Mouse (Mus musculus): ENCODE data around the gene Sec16b. TPM values are rescaled to one million over a fixed set of nuclear protein-coding genes. Genes with fewer than 3 reads are reported as not detected.

Sec16b gene
- polyA plus RNA-seq, 2 experiments from 2014 or later = 0.78 to 0.90 TPM

DNA sequence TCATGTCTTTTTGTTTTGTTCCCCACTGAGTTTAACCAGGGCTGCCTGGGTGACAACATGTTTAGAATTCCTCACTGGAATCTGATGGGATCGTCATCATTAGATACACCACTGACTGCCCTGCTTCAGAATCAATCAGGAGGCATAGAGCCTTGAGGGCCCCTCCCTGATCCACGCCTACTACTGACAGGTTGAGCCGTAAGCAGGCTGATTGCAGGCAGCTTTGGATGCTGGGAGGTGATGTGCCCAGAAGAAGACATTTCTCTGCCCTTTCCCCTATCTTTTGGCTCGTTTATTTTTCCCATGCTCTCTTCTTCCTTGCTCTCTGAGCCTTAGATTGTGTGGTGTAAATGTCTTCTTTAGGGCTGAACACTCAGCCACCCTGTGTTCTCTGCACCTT lies 7.8 kb downstream of the Sec16b start:
- ATAC-seq = no peak

DNA sequence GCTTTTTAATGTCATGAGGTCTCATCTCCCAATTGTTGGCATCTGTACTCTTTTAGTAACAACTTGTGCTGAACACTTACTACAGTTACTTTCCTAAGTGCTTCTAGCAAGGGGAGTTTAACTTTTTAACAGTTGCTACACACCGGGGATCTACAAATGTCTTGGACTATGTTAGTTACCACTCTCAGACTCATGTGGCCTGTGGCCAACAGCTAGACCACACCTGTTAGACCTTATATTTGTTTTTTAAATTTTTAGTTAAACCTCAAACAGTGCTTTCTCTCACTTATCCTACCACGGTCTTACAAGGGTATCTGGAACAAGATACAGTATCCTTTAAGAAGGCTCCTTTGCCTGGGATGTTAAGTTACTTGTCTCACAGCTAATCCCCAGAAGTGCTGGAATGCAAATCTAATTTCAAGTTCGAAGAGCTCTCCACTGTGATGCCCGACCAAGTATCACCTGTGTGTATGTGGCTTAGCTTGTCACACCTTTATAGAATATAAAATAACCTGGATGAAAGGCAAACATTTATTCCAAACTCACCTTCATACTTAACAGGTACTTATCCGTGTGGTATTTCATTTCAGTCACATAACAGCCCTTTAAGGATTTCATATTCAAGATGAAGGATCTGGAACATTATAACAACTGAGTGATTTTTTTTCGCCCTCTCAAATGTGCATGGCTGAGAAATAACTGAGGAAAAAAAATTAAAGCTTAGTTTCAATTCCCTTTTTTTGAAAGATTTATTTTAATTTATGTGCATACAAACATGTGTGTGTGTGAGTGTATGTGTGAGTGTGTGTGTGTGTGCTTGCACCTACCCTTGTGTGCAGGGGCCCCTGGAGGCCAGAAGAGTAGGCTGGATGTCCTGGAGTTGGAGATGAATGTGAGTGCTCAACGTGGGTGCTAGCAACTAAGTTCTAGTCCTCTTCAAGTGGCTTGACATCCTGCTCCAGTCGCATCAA lies 10.6 kb downstream of the Sec16b start:
- no peak for ATAC-seq

GRCm38 (mm10) chr1:157518111-157518523 lies 11.6 kb downstream of the Sec16b start:
- no peak for ATAC-seq

GRCm38 (mm10) chr1:157519396-157519795 lies 12.9 kb downstream of the Sec16b start:
- ATAC-seq = no peak

- no peak for ATAC-seq
These were observed 15.8 kb downstream of the Sec16b start for GRCm38 (mm10) chr1:157522322-157522721.

- no peak for ATAC-seq
These were observed 18.2 kb downstream of the Sec16b start for GRCm38 (mm10) chr1:157524775-157525174.

- ATAC-seq = no peak
These were observed 19.3 kb downstream of the Sec16b start for GRCm38 (mm10) chr1:157525692-157526354.

GRCm38 (mm10) chr1:157526625-157527024 lies 20.1 kb downstream of the Sec16b start:
- ATAC-seq = no peak

DNA sequence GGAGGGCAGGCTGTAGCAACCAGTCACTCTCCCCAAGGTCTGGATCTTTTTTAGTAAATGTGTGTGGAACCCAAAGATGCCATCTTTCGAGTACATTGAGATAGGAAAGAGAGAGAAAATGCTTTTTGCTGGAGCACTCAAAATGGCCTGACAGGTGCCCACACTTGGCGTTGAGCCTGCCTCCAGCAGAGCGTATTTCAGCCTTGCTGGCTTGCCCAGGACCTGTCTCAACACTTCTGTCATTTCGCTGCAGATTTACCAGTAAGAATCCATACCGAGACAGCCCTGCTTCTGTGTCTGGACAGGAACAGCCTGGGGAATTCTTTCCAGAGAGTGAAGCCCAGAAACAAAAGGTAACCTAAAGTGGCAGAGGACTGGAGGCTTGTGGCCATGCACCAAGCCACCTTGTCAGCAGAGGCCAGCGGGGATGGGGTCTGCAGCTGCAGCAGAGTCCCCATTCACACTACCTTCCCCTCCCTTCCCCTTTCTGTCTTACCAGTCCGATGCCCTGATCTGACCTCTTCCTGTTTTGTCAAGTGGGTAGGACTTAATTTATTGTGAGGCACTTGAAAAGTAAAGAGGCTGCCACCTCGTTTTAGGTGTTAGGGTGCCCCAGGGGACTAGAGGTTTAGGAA lies 26.4 kb downstream of the Sec16b start:
- no peak for ATAC-seq

DNA sequence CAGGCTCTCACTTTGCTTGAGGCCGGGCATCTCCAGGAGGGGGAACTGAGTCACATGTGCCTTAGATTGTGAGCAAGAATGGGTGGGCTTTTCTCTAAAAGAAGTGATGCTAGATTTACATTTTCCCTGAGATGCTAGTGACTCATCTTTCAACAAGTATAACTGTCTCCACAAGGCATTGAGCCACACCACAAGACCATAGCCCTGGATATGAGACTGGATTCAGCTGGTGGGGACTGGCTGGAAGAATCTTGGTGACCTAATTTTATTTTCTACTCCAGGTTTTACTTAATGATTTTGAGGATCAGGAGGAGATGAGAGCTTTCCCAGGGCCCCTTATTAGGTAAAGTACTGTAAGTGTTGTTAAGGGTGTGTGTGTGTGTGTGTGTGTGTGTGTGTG lies 29.0 kb downstream of the Sec16b start:
- no peak for ATAC-seq

- ATAC-seq = no peak
These were observed 29.9 kb downstream of the Sec16b start for GRCm38 (mm10) chr1:157536471-157536870.

- ATAC-seq = no peak
These were observed 31.1 kb downstream of the Sec16b start for GRCm38 (mm10) chr1:157537636-157538035.

DNA sequence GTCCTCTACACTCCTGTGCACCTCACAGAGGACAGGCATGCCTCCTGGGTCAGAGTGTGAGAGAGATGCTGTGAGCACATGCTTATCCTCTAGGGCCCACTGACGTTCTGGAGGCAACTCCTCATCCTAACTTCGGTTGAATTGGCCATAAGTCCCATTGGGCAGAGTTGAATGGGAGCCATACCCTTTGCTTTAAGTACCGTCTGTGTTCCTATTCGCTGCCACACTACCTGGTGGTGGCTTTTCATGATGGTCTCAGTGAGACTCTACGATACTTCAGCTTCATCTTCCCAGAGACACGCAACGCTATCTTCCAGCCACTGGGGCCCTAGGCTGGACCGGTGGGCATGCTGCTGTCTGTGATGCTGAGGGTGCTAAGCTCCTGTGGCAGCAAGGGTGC lies 38.5 kb downstream of the Sec16b start:
- no peak for ATAC-seq

GRCm38 (mm10) chr1:157547658-157548057 lies 41.1 kb downstream of the Sec16b start:
- ATAC-seq = no peak

DNA sequence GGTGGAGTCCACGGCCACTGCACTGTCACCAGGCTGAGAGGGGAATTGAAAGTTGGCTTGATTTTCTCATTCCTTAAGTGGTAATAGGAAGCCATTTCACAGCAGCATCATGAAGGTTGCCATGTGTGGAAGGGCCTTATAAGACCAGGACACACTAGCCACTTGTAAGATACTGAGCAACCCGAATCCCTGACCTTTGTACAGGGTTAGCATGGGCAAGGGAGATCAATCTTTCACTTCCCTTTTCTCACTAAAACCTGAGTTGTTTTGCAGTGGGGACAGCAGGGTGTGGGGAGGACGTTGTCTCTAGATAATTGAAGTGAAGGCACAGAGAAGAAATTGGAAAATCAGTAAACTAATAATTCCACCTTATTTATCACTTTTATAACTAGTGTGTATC lies 43.2 kb downstream of the Sec16b start:
- no peak for ATAC-seq

DNA sequence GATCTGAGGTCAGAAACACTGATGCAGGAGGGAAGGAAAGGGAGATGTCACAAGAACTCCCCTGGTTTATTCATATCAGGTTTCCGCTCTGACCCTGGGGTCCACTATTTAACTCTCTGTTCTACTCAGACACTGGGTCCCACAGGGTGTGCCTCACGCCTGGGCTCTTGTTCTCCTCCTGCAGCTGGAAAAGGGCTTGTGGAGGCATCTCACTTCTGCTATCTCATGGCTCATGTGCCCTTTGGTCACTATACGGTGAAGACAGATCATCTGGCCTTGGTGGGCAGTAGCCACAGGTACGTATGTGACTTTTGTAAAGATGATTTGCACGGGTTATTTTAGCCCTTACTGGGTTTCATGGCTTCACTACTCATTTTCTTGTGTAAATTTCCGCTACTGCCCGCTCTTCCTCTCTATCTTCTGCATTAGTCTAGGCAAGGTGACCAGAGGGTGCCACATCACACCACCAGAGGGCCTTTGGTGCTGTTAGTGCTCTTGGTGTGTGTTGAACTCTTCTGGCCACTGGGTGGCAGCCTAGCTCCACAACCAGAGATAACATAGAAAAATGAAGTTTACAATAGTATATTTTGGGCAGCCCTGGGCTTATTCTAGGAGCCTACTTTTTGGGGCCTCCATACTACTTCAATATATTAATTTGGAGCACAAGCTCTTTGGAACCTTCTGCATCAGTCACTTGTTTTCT lies 46.4 kb downstream of the Sec16b start:
- ATAC-seq = peak; percentile 74

DNA sequence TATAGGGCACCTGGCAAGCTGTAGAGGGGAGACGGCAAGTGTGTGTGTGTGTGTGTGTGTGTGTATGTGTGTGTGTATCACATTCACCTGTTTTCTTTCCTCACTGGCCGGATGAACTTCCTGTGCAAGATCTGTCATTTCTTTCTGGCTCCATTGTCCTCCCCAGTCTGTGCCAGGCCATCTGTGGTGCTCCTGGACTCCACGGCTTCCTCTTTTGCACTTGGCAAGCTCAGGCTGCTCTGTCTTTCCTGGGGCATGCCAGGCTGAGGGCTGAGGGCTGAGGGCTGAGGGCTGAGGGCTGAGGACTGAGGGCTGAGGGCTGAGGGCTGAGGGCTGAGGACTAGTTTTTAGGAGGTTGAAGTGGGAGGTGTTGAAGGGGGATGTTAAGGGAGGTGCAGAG lies 47.6 kb downstream of the Sec16b start:
- no peak for ATAC-seq

GRCm38 (mm10) chr1:157554686-157555530 lies 48.4 kb downstream of the Sec16b start:
- peak; percentile 77 for ATAC-seq

DNA sequence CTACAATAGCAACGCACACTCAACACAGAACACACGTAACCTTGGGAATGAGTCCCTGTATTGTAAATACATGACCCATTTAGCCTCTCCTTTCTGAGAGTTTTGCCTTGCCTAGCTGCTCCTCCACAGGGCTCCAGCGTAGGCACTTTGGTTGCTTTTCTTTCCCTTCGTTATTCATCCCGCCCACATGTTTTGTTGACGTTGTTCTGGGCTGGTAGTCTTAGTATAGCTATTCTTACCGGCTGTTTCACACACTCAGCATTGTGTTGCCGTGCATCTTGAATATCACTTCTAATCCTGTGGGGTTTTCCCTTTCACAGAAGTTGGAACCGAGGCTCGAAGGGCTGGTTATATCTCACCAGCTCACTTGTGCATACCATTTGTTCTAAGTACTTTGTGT lies 49.2 kb downstream of the Sec16b start:
- ATAC-seq = no peak

DNA sequence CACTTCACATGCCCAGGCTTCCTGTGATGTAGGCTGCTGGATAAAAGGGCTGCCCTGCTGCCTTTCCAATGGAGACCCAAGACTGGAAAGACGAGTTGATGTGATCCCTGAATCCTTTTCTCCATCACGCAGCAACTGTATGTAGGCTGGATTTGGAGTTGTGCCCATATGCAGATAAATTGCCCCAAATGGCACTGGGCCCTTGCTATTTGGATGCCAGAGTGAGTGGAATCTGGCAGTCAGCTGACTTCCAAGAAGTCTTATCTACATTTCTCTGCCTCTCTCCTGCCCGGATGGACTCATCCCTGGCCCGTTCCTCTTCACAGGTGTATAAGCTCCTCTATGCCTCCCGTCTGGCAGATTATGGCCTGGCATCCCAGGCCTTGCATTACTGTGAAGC lies 49.9 kb downstream of the Sec16b start:
- no peak for ATAC-seq

GRCm38 (mm10) chr1:157558145-157558544 lies 51.6 kb downstream of the Sec16b start:
- no peak for ATAC-seq

- no peak for ATAC-seq
These were observed 53.5 kb downstream of the Sec16b start for GRCm38 (mm10) chr1:157559986-157560385.
